Mouse (Mus musculus) lung, adult 2 months (tissue): ENCODE measurements at regions not wholly inside any gene's neighbourhood (a gene's known extent, or its start where the extent isn't known, plus 50 kb on each side); places are given as distances from the start of the nearest gene placed in this dataset.
A peak's percentile ranks its signal among the peaks of the same experiment; 100 is the strongest.

ENCODE experiments used
- DNase-seq: peaks from one replicate; pipeline ENCODE4 v3.0.0; 2022
- H3K4me1 ChIP-seq: fragments of 200-500 bp; 2 replicates; pipeline ENCODE4 v1.6.1; 2011; ENCODE audit warnings: low read length; ENCODE audit not compliant: control insufficient read depth, insufficient read depth
- H3K4me3 ChIP-seq: fragments of 200-500 bp; replicated peaks from 2 replicates; pipeline ENCODE3; 2011; ENCODE audit warnings: low read depth, mild to moderate bottlenecking, control low read depth, low read length; ENCODE audit errors: extremely low read depth
- CTCF ChIP-seq: fragments of 200-500 bp; IDR thresholded peaks from 2 replicates; pipeline ENCODE4 v1.5.1; 2011; ENCODE audit warnings: mild to moderate bottlenecking, low read length, control low read depth; ENCODE audit not compliant: insufficient read depth
- POLR2A ChIP-seq: fragments of 200-500 bp; IDR thresholded peaks from 2 replicates; pipeline ENCODE4 v1.6.1; 2011; ENCODE audit warnings: low read depth, mild to moderate bottlenecking, control low read depth, low read length, borderline replicate concordance; ENCODE audit errors: extremely low read depth
- WGBS: fragments of 180-500 bp; shearing (Covaris S2); methylation state at CpG from one replicate; pipeline ENCODE4 v1.1.7; 2018; 5-methylcytosine and 5-hydroxymethylcytosine counted together

DNA sequence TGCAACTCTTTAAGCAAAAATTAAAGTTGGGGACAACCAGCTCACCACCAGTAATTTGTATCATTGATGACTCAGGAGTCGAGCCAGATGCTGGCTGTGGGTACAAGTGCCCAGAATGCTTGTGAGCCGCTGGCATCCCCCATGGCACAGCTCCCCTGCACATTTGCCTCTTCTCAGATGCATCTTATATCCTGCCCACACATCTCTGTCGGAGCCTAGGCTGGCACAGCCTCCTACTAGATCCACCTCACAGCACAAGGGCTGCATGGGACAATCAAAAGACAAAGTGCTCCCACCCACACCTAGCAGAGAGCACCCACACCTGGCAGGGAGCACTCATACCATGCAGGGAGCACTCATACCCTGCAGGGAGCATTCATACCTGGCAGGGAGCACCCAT lies 109.6 kb downstream of the Cryba4 start:
- no peak for DNase-seq
- no peak for TF ChIP-seq POLR2A
- 66% methylated on average over 3 of the region's 3 CpGs for WGBS
- Histone ChIP-seq H3K4me3 (no peak overlapping the region), H3K4me1 (no peaks in the 10 kb centered on the region)

DNA sequence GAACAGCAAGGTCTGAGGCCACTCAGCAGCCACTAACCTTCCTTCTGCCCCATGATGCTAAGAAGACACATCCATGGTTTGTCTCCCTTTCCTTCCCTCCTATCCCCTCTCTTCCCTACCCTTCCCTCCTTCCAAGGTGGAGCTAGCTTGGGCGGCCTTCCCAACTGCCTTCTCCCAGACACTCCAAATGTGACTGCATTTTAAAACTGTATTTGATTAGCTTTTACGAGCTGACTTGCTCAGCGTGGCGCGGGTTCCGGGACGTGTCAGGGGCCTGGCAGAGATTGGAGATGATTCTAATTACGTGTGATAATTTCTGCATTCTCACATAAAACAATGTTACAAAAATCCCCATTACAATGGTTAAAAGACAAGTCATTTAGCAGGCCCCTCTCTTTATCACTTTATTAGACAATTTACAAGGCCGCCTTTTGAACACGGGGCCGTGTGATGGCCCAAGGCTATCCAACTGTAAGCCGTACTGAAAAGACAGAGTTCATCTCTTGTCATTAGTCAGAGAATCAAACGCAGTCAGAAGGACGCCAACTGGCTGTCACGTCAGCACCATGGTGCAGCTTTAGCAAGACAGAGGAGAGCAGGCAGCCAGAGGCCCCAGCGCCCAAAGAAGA lies 108.2 kb downstream of the Cryba4 start:
- WGBS: 88% methylated on average over 16 of the region's 16 CpGs
- no peak overlapping the region for H3K4me3 ChIP-seq
- DNase-seq: no peak
- TF ChIP-seq POLR2A: no peak
- TF ChIP-seq CTCF: no peak
- H3K4me1 ChIP-seq: no peaks in the 10 kb centered on the region

DNA sequence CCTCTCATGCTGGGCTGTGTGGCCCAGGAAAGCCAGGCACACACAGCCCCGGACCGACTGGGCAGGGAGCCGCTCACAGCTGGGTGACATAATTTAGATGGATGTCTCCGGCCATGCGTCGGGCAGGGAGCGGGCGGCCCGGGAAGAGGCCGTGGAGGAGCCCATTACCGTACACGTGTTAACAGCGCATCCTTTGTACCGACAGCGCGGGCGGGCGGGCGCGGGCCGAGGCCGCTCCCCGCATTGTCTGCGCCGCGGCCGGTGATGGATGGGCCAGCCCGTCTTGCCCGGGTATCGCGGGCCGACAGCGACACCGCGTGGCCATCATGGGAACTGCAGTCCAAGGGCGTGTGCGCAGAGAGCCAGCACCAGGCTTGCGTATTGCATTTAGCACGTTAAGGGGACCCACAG lies 98.6 kb downstream of the Cryba4 start:
- WGBS: 1% methylated on average over 39 of the region's 39 CpGs
- no peaks in the 10 kb centered on the region for H3K4me1 ChIP-seq
- no peak overlapping the region for H3K4me3 ChIP-seq
- DNase-seq: peak; percentile 85
- TF ChIP-seq CTCF: peak; percentile 91
- TF ChIP-seq POLR2A: no peak

DNA sequence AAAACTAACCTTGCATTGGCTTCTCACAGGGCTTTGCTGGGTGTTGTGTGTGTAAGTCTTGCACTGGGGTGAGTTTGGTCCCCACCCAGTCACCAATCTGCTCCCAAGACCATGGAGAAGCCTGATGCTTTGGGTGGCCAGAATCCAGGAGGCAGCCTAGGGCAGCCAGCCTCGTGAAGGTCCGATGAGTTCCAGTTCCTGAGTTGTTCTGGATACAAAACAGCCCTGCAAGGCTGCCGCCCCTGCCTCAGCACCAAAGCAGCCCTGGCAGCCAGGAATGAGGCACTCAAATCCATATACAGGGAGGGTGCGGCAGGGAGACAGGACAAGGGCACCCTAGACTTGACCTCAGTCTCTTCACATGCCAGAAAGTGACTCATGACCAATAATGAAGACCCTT lies 97.7 kb downstream of the Cryba4 start:
- DNase-seq: no peak
- H3K4me3 ChIP-seq: no peak overlapping the region
- WGBS: 47% methylated on average over 4 of the region's 4 CpGs
- no peaks in the 10 kb centered on the region for H3K4me1 ChIP-seq
- no peak for TF ChIP-seq CTCF
- no peak for TF ChIP-seq POLR2A

DNA sequence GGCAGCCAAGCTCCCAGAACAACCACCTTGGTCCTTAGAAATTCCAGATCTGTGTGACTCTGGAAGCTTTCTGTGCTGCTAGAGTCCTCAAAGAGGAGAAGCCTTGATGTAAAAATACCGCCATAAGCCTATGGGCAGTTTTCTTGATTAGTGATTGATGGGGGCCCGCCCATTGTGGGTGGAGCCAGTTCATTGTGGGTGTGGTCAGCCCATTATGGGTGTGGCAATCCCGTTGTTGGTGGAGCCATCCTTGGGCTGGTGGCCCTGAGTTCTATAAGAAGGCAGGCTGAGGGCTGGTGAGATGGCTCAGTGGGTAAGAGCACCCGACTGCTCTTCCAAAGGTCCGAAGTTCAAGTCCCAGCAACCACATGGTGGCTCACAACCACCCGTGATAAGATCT lies 97.3 kb downstream of the Cryba4 start:
- H3K4me1 ChIP-seq: no peaks in the 10 kb centered on the region
- H3K4me3 ChIP-seq: no peak overlapping the region
- no peak for DNase-seq
- TF ChIP-seq POLR2A: no peak
- no peak for TF ChIP-seq CTCF
- 66% methylated on average over 6 of the region's 6 CpGs for WGBS

DNA sequence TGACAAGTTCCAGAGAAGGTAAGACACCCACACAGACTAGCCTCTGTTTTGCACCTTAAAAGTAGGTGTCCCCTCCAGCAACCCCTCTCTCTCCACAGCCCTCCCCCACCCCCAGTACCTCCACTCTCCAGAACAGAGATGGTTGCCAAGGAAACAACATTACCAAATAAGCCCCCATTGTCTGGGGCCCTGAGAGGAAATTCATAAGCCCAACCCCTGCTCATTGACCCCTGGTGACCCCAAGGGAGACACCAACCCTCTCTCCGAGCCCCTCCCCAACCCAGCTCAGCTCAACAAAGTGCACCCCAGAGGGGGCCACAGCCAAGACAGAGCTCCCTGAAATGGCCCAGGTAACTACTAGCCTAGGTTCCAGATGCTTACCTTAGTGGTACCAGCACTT lies 96.3 kb downstream of the Cryba4 start:
- TF ChIP-seq POLR2A: no peak
- no peak for TF ChIP-seq CTCF
- Histone ChIP-seq H3K4me1 (no peaks in the 10 kb centered on the region), H3K4me3 (no peak overlapping the region)
- DNase-seq: no peak
- WGBS: 46% methylated on average over 1 of the region's 1 CpGs

DNA sequence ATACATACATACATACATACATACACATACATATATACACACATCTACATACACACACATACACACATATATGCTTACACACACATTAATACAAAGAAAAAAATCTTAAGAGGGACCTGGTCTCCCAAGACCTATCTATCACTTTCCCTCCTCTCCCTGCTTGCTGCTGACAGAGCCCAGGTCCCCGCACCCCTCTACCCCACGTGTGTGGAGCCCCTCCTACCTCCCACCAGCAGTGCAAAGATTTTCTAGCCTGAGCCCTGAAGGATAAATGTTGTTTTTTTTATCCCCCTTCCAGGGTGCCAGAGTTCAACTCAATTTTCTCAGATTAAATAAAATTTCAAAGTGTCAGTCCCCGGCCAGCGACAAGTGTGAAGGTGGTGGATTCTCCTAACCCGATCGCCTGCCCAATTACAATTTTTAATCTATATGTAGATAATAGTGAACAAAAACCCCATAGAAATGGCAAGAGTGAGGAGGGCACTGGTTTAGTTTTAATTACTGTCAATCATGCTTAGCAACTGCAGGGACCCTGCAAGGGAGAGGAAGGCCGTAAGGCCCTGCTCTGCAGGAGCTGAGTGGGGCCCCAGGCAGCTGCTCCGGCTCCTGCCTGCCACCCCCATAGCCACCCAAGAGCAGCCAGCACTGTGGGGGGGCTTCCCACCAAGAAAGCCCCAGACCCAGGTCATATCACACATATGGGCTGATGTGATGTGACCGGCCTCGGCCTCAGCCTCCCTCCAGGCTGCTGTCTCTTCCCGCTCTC lies 85.7 kb downstream of the Cryba4 start:
- DNase-seq: no peak
- Histone ChIP-seq H3K4me1 (no peaks in the 10 kb centered on the region), H3K4me3 (no peak overlapping the region)
- 72% methylated on average over 11 of the region's 11 CpGs for WGBS
- TF ChIP-seq POLR2A (no peak), CTCF (no peak)

DNA sequence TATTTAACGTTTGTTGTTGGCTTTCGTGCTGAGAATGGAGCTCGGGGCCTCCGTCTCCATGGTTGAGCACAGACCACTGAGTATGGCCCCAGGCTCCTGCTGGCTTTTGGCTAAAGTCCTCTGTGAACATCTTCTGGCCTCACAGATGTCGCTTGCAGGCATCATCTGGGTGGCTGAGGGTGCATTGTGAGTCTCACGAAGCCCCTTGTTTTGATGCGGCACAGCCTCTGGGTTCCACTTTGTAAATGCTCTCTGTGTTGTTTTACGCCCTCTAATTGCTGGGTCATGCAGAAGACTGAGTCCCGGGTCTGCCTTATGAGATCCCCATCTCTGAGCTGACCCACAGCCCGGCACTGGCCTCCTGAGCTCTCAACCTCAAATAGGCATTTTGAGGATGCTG lies 84.5 kb downstream of the Cryba4 start:
- DNase-seq: no peak
- Histone ChIP-seq H3K4me1 (no peaks in the 10 kb centered on the region), H3K4me3 (no peak overlapping the region)
- 85% methylated on average over 10 of the region's 10 CpGs for WGBS
- TF ChIP-seq CTCF (no peak), POLR2A (no peak)

DNA sequence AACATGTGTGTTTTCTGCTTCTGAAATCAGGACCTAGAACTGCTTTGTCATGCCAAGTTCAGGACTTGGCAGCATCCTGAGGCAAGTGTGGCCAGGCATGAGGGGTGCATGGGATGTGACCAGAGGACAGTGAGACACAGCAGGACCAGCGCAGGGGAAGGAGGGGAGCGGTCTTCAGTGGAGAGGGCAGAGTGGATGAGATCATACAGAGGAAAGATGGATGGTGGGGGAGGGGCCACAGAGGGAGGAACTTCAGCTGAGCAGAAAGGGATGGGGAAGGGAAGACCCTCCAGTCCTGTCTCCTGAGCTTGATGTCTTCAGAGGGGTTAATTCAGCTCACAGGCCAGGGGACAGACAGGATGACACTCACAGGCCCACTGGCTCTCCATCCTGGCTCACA lies 81.0 kb downstream of the Cryba4 start:
- WGBS: 44% methylated on average over 2 of the region's 2 CpGs
- no peaks in the 10 kb centered on the region for H3K4me1 ChIP-seq
- H3K4me3 ChIP-seq: no peak overlapping the region
- DNase-seq: no peak
- TF ChIP-seq POLR2A (no peak), CTCF (no peak)
